Mouse (Mus musculus): ENCODE results near the gene Chordc1. TPM values are rescaled to one million over a fixed set of nuclear protein-coding genes. Genes with fewer than 3 reads are reported as not detected.
A peak's percentile ranks its signal among the peaks of the same experiment; 100 is the strongest.
"Not testable (repeated sequence)": the region's sequence is repeated elsewhere in the genome, so short reads cannot be mapped to it uniquely, and the experiment has no call there.

Gene Chordc1
- 96.4 and 97.3 TPM in 2 replicates for polyA plus RNA-seq (2015; fragmentation: Nextera tagmentation; extraction: Ambion mirVana)

- H3K36me3 ChIP-seq (ENCODE audit: control insufficient read depth, insufficient read depth, low read length), result no peaks in the 10 kb centered on the region
- 3% methylated on average over 49 of the region's 49 CpGs for WGBS
- no peaks in the 10 kb centered on the region for H3K9me3 ChIP-seq (replicated peaks; ENCODE audit: control insufficient read depth, low read length)
- no peaks in the 10 kb centered on the region for H3K27me3 ChIP-seq (ENCODE audit: control insufficient read depth, insufficient read depth, low read length)
- peak within 1 kb of the TSS; percentile 93 for H3K27ac ChIP-seq (ENCODE audit: low read length)
- peaks cover 7% of the 10 kb centered on the region for H3K4me1 ChIP-seq (ENCODE audit: control insufficient read depth, insufficient read depth, low read length)
- peak within 1 kb of the TSS; percentile 71 for H3K4me3 ChIP-seq (replicated peaks; ENCODE audit: low read length)
- peak within 1 kb of the TSS; percentile 87 for H3K9ac ChIP-seq (ENCODE audit: low read length)
- H3K4me2 ChIP-seq (ENCODE audit: low read depth, low read length), result peak within 1 kb of the TSS; percentile 77
- peak; percentile 100 for ATAC-seq (ENCODE audit: insufficient read depth, low FRiP score)
Observed at GRCm38 (mm10) chr9:18291571-18292429, at the start of gene Chordc1. Gene Chordc1 (plus strand): TSS chr9:18292125.

GRCm38 (mm10) chr9:18275901-18276300 is 16.0 kb upstream of the Chordc1 start:
- Histone ChIP-seq H3K9ac (ENCODE audit: low read length) (no peak overlapping the region), H3K9me3 (replicated peaks; ENCODE audit: control insufficient read depth, low read length) (no peaks in the 10 kb centered on the region), H3K27ac (ENCODE audit: low read length) (no peak overlapping the region), H3K4me2 (ENCODE audit: low read depth, low read length) (no peak overlapping the region), H3K27me3 (ENCODE audit: control insufficient read depth, insufficient read depth, low read length) (no peaks in the 10 kb centered on the region), H3K4me3 (replicated peaks; ENCODE audit: low read length) (no peak overlapping the region), H3K4me1 (ENCODE audit: control insufficient read depth, insufficient read depth, low read length) (no peaks in the 10 kb centered on the region), H3K36me3 (ENCODE audit: control insufficient read depth, insufficient read depth, low read length) (no peaks in the 10 kb centered on the region)
- ATAC-seq (ENCODE audit: insufficient read depth, low FRiP score), result no peak
- 90% methylated on average over 1 of the region's 1 CpGs for WGBS

- ATAC-seq (ENCODE audit: insufficient read depth, low FRiP score), result no peak
- no peaks in the 10 kb centered on the region for H3K9me3 ChIP-seq (replicated peaks; ENCODE audit: control insufficient read depth, low read length)
- H3K27ac ChIP-seq (ENCODE audit: low read length), result no peak overlapping the region
- no peaks in the 10 kb centered on the region for H3K36me3 ChIP-seq (ENCODE audit: control insufficient read depth, insufficient read depth, low read length)
- H3K4me3 ChIP-seq (replicated peaks; ENCODE audit: low read length), result no peak overlapping the region
- H3K4me1 ChIP-seq (ENCODE audit: control insufficient read depth, insufficient read depth, low read length), result no peaks in the 10 kb centered on the region
- WGBS, result 33% methylated on average over 2 of the region's 2 CpGs
- H3K27me3 ChIP-seq (ENCODE audit: control insufficient read depth, insufficient read depth, low read length), result no peaks in the 10 kb centered on the region
- no peak overlapping the region for H3K9ac ChIP-seq (ENCODE audit: low read length)
- no peak overlapping the region for H3K4me2 ChIP-seq (ENCODE audit: low read depth, low read length)
Observed at GRCm38 (mm10) chr9:18276844-18277243, 15.1 kb upstream of the Chordc1 start.

DNA sequence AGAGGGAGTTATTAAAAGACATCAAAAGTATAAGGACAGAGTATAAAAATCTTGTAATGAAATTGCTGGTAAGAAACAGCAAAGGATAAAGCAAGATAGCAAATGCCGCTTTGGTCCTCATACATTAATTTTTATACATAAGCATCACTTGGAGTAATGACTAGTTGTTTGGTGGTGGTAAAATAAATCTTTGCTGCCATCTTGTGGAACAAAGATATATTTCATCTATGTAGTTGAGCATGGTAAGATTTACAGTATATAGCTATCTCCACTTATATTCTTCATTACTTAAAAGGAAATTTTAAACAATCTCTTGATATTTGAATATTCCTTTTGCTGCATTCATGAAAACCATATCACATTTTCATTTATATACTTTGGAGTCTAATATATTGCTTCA is 14.4 kb upstream of the Chordc1 start:
- Histone ChIP-seq H3K9ac (ENCODE audit: low read length) (no peak overlapping the region), H3K4me1 (ENCODE audit: control insufficient read depth, insufficient read depth, low read length) (no peaks in the 10 kb centered on the region), H3K36me3 (ENCODE audit: control insufficient read depth, insufficient read depth, low read length) (no peaks in the 10 kb centered on the region), H3K9me3 (replicated peaks; ENCODE audit: control insufficient read depth, low read length) (no peaks in the 10 kb centered on the region), H3K27ac (ENCODE audit: low read length) (no peak overlapping the region), H3K27me3 (ENCODE audit: control insufficient read depth, insufficient read depth, low read length) (no peaks in the 10 kb centered on the region), H3K4me3 (replicated peaks; ENCODE audit: low read length) (no peak overlapping the region), H3K4me2 (ENCODE audit: low read depth, low read length) (no peak overlapping the region)
- no peak for ATAC-seq (ENCODE audit: insufficient read depth, low FRiP score)
- 45% methylated on average over 1 of the region's 1 CpGs for WGBS

- H3K9me3 ChIP-seq (replicated peaks; ENCODE audit: control insufficient read depth, low read length); ATAC-seq (ENCODE audit: insufficient read depth, low FRiP score); H3K4me2 ChIP-seq (ENCODE audit: low read depth, low read length); H3K4me3 ChIP-seq (replicated peaks; ENCODE audit: low read length); H3K27me3 ChIP-seq (ENCODE audit: control insufficient read depth, insufficient read depth, low read length); H3K36me3 ChIP-seq (ENCODE audit: control insufficient read depth, insufficient read depth, low read length); H3K4me1 ChIP-seq (ENCODE audit: control insufficient read depth, insufficient read depth, low read length); H3K27ac ChIP-seq (ENCODE audit: low read length); H3K9ac ChIP-seq (ENCODE audit: low read length): not testable (repeated sequence)
- WGBS, result 37% methylated on average over 5 of the region's 5 CpGs
Observed at GRCm38 (mm10) chr9:18278693-18279092, 13.2 kb upstream of the Chordc1 start.

DNA sequence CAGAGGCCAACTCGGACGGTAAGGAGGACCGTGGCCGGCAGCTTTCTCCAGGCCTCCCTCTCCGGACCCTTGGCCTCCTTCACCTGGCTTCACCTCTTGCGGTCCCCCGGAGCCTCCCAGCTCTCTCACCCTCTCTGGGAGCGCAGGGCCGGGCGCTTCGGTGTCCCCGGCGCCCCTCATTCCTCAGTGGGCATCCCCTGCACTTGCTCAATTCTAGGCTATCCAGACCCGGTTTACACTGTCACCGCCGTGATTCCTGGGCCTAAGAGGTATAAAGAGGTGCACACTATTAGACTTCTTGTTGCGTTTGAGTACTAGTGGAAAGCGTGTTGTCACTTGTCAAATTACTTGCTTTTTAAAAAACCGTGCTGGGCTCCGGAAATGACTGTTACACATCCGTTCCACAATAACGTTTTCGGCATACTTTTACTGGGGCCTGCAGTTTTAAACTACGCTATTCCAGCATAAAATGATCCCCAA is 558 bp downstream of the Chordc1 start:
- no peaks in the 10 kb centered on the region for H3K9me3 ChIP-seq (replicated peaks; ENCODE audit: control insufficient read depth, low read length)
- peak overlapping the region; percentile 77 for H3K4me2 ChIP-seq (ENCODE audit: low read depth, low read length)
- H3K9ac ChIP-seq (ENCODE audit: low read length), result peak overlapping the region; percentile 87
- peak overlapping the region; percentile 71 for H3K4me3 ChIP-seq (replicated peaks; ENCODE audit: low read length)
- under 1% methylated on average over 24 of the region's 24 CpGs for WGBS
- H3K36me3 ChIP-seq (ENCODE audit: control insufficient read depth, insufficient read depth, low read length), result no peaks in the 10 kb centered on the region
- peak overlapping the region; percentile 93 for H3K27ac ChIP-seq (ENCODE audit: low read length)
- peaks cover 7% of the 10 kb centered on the region for H3K4me1 ChIP-seq (ENCODE audit: control insufficient read depth, insufficient read depth, low read length)
- H3K27me3 ChIP-seq (ENCODE audit: control insufficient read depth, insufficient read depth, low read length), result no peaks in the 10 kb centered on the region
- ATAC-seq (ENCODE audit: insufficient read depth, low FRiP score), result no peak

GRCm38 (mm10) chr9:18293026-18293781 is 1.3 kb downstream of the Chordc1 start:
- Histone ChIP-seq H3K36me3 (ENCODE audit: control insufficient read depth, insufficient read depth, low read length) (no peaks in the 10 kb centered on the region), H3K27ac (ENCODE audit: low read length) (peak overlapping the region; percentile 93; the same call in 1 of the 2 replicates), H3K4me3 (replicated peaks; ENCODE audit: low read length) (peak overlapping the region; percentile 71), H3K9ac (ENCODE audit: low read length) (peak overlapping the region; percentile 87), H3K4me2 (ENCODE audit: low read depth, low read length) (peak overlapping the region; percentile 77), H3K4me1 (ENCODE audit: control insufficient read depth, insufficient read depth, low read length) (peaks cover 7% of the 10 kb centered on the region), H3K27me3 (ENCODE audit: control insufficient read depth, insufficient read depth, low read length) (no peaks in the 10 kb centered on the region), H3K9me3 (replicated peaks; ENCODE audit: control insufficient read depth, low read length) (no peaks in the 10 kb centered on the region)
- WGBS, result 32% methylated on average over 6 of the region's 6 CpGs
- ATAC-seq (ENCODE audit: insufficient read depth, low FRiP score), result no peak

DNA sequence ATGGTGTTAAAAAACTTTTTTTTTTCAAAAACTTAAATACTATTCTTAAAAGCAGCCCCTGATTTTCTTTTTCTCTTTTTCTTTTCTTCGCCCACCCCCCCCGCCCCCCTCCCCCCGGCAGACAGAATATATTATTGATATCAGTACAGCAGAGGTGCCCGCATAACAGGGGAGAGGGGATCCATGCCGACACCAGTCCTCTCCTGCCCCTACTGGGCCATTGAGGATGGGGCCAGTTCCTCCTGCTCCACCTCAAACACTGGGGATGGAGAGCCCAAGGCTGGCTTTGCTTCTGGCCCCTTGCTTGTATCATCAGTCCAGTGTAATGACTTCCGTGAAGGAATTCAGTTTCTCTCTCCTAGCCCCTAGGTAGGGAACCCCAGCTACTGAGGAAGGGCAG is 6.4 kb downstream of the Chordc1 start:
- H3K4me2 ChIP-seq (ENCODE audit: low read depth, low read length), result no peak overlapping the region
- H3K27ac ChIP-seq (ENCODE audit: low read length), result no peak overlapping the region
- H3K9ac ChIP-seq (ENCODE audit: low read length), result no peak overlapping the region
- no peaks in the 10 kb centered on the region for H3K27me3 ChIP-seq (ENCODE audit: control insufficient read depth, insufficient read depth, low read length)
- H3K9me3 ChIP-seq (replicated peaks; ENCODE audit: control insufficient read depth, low read length), result no peaks in the 10 kb centered on the region
- peaks cover 5% of the 10 kb centered on the region for H3K4me1 ChIP-seq (ENCODE audit: control insufficient read depth, insufficient read depth, low read length)
- 90% methylated on average over 6 of the region's 6 CpGs for WGBS
- ATAC-seq (ENCODE audit: insufficient read depth, low FRiP score), result no peak
- no peak overlapping the region for H3K4me3 ChIP-seq (replicated peaks; ENCODE audit: low read length)
- H3K36me3 ChIP-seq (ENCODE audit: control insufficient read depth, insufficient read depth, low read length), result peaks cover 14% of the 10 kb centered on the region; the same call in 1 of the 2 replicates

DNA sequence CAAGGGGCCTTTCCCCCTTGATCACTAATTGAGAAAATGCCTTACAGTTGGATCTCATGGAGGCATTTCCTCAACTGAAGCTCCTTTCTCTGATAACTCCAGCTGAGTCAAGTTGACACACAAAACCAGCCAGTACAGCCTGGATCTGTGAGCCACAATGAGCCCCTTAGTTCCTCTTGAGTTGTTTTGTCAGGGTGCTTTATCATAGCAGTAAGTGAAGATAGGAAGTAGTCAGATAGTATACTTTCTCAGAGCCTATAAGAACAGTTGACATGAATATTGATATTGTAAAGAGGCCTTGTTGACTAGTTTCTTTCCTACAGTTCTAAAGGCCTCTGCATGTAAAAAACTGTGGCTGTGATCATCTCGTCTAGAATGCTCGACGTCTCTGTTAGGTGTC is 28.1 kb downstream of the Chordc1 start:
- peaks cover 3% of the 10 kb centered on the region; the same call in 1 of the 2 replicates for H3K36me3 ChIP-seq (ENCODE audit: control insufficient read depth, insufficient read depth, low read length)
- H3K27ac ChIP-seq (ENCODE audit: low read length), result no peak overlapping the region
- 93% methylated on average over 3 of the region's 3 CpGs for WGBS
- H3K27me3 ChIP-seq (ENCODE audit: control insufficient read depth, insufficient read depth, low read length), result no peaks in the 10 kb centered on the region
- no peak overlapping the region for H3K4me3 ChIP-seq (replicated peaks; ENCODE audit: low read length)
- ATAC-seq (ENCODE audit: insufficient read depth, low FRiP score), result no peak
- no peak overlapping the region for H3K4me2 ChIP-seq (ENCODE audit: low read depth, low read length)
- no peak overlapping the region for H3K9ac ChIP-seq (ENCODE audit: low read length)
- H3K4me1 ChIP-seq (ENCODE audit: control insufficient read depth, insufficient read depth, low read length), result no peaks in the 10 kb centered on the region
- H3K9me3 ChIP-seq (replicated peaks; ENCODE audit: control insufficient read depth, low read length), result no peaks in the 10 kb centered on the region

Measured in stomach, embryonic 16.5 days (tissue).